Mouse (Mus musculus): Measurements from ENCODE around the gene Car15. TPM values are rescaled to one million over a fixed set of nuclear protein-coding genes. Genes with fewer than 3 reads are reported as not detected.

Car15 gene
- total and polyA plus RNA-seq, 2 experiments from 2014 or later: 1.9 to 7.0 TPM

DNA sequence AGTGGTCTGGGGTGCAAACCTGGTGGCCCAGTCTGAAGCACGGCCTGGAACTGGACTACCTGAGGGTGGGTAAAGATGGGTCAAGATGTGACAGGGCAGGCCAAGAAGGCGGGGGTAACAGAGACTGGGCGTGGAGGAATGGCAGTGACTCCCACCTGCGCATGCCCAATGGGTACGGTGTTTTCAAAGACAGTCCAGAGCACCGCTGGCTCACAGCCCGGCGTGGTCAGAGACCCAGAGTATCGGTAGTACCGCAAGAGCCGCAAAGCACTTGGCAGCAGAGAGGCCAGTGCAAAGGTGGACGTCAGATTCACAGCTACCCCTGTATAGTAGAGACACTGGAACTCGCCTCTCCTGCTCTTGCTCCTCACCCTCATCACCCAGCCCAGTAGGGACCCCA lies 2.7 kb downstream of the Car15 start:
- Histone ChIP-seq H3K9ac (replicated peaks; ENCODE audit: low read length) (no peak overlapping the region), H3K27ac (no peak overlapping the region), H3K4me2 (ENCODE audit: low read depth, low read length) (0 out of 2 replicates have a peak overlapping the region, but pooled peaks have one; percentile 85), H3K4me1 (ENCODE audit: insufficient read depth, low read length) (peaks cover 9% of the 10 kb centered on the region), H3K36me3 (ENCODE audit: insufficient read depth, low read length) (no peaks in the 10 kb centered on the region), H3K9me3 (ENCODE audit: low read length) (no peaks in the 10 kb centered on the region), H3K4me3 (ENCODE audit: low read length) (no peak overlapping the region), H3K27me3 (ENCODE audit: insufficient read depth, low read length) (peaks cover 10% of the 10 kb centered on the region; the same call in 1 of the 2 replicates)
- DNase-seq (ENCODE audit: low spot score): peak; percentile 25
- TF ChIP-seq CTCF (IDR thresholded peaks at IDR 0.05; ENCODE audit: low read depth): no peak
- no peak for ATAC-seq
- 56% methylated on average over 13 of the region's 13 CpGs for WGBS

DNA sequence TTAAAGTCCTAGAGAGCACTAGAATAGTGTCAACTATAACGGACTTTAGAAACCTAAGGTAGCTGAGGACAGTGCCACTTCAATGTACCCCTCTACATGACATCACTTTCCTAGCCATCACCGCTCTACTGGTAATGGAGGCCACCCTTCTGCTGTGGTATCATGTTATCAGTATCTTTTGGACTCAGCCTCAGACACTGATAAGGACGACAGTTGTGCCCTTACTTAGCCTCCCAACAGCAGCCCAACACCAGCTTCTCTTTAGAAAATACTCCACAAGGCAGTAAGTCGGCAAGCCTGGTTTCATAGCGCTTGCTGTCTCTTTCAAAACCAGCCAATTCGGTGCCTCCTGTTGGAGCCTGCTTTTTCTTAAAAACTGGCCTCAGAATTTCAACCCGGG lies 3.6 kb downstream of the Car15 start:
- 50% methylated on average over 7 of the region's 7 CpGs for WGBS
- Histone ChIP-seq H3K4me2 (ENCODE audit: low read depth, low read length) (peak overlapping the region; percentile 85), H3K9me3 (ENCODE audit: low read length) (no peaks in the 10 kb centered on the region), H3K9ac (replicated peaks; ENCODE audit: low read length) (peak overlapping the region; percentile 76), H3K4me3 (ENCODE audit: low read length) (peak overlapping the region; percentile 53), H3K27ac (peak overlapping the region; percentile 92), H3K27me3 (ENCODE audit: insufficient read depth, low read length) (peaks cover 14% of the 10 kb centered on the region; the same call in 1 of the 2 replicates), H3K36me3 (ENCODE audit: insufficient read depth, low read length) (no peaks in the 10 kb centered on the region), H3K4me1 (ENCODE audit: insufficient read depth, low read length) (peaks cover 9% of the 10 kb centered on the region)
- ATAC-seq (0 out of 2 replicates have a peak, but pooled peaks have one; percentile 10), DNase-seq (ENCODE audit: low spot score) (no peak)
- no peak for TF ChIP-seq CTCF (IDR thresholded peaks at IDR 0.05; ENCODE audit: low read depth)

DNA sequence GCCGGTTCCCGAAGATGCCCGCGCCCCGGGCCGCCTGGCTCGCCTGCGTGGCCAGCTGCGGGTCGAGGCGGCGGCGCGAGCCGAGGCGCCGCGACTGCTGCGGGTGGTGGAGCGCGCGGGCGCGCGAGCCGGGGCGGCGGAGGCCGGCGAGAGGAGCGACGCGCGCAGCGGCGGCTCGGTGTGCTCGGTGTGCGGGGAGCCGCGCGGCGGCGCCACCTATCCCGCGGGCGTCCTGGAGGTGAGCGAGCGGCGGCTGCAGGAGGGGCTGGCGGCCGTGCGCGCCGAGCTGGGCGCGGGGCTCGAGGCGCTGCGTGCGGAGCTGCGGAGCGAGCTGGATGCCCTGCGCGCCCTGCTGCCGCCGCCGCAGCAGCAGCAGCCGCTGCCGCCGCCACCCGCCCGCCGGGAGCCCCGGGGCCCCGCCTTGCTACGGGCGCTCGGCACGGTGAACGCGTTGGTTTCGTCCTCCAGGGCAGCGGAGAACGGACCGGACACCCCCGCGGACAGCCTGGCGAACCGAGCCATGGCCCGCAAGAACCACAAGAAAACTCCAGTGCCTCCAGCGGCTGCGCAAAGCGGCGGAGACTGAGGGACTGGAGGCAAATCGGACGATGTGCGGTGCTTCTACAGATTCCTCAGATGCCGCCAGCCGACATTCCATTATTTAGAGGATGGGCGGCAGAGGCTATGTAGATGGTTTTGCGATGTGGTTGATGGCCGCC lies 4.3 kb downstream of the Car15 start:
- ATAC-seq (peak; percentile 68), DNase-seq (ENCODE audit: low spot score) (peak; percentile 73)
- peak overlapping the region; percentile 85 for H3K4me2 ChIP-seq (ENCODE audit: low read depth, low read length)
- H3K9ac ChIP-seq (replicated peaks; ENCODE audit: low read length): peak overlapping the region; percentile 76
- H3K27me3 ChIP-seq (ENCODE audit: insufficient read depth, low read length): peaks cover 14% of the 10 kb centered on the region; the same call in 1 of the 2 replicates
- WGBS: 1% methylated on average over 73 of the region's 103 CpGs
- H3K4me1 ChIP-seq (ENCODE audit: insufficient read depth, low read length): peaks cover 9% of the 10 kb centered on the region
- H3K36me3 ChIP-seq (ENCODE audit: insufficient read depth, low read length): no peaks in the 10 kb centered on the region
- peak overlapping the region; percentile 92 for H3K27ac ChIP-seq
- TF ChIP-seq CTCF (IDR thresholded peaks at IDR 0.05; ENCODE audit: low read depth): peak; percentile 23; the same call in 1 of the 2 replicates
- no peaks in the 10 kb centered on the region for H3K9me3 ChIP-seq (ENCODE audit: low read length)
- H3K4me3 ChIP-seq (ENCODE audit: low read length): peak overlapping the region; percentile 53

DNA sequence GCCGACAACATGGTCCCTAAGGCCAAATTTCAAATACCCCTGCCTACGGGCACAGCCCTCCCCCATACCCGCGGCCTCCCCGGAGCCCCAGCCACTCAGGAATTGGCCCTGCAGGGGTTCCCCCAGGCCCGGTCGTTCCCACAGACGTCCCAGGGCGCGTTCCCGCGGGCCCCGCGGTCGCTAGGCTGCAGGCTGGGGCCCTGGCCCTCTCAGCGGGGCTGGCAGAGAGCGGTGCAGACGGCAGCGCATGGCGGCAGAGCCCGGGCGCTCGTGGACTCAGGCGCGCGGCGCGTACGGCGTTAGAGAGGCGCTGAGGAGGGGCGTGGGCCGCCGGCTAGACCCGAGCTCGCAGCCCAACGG lies 4.9 kb downstream of the Car15 start:
- Histone ChIP-seq H3K4me1 (ENCODE audit: insufficient read depth, low read length) (peaks cover 9% of the 10 kb centered on the region), H3K4me2 (ENCODE audit: low read depth, low read length) (peak overlapping the region; percentile 85), H3K4me3 (ENCODE audit: low read length) (peak overlapping the region; percentile 53), H3K9ac (replicated peaks; ENCODE audit: low read length) (peak overlapping the region; percentile 76), H3K27ac (peak overlapping the region; percentile 92), H3K27me3 (ENCODE audit: insufficient read depth, low read length) (peaks cover 14% of the 10 kb centered on the region; the same call in 1 of the 2 replicates), H3K9me3 (ENCODE audit: low read length) (no peaks in the 10 kb centered on the region), H3K36me3 (ENCODE audit: insufficient read depth, low read length) (no peaks in the 10 kb centered on the region)
- 0% methylated on average over 37 of the region's 37 CpGs for WGBS
- TF ChIP-seq CTCF (IDR thresholded peaks at IDR 0.05; ENCODE audit: low read depth): no peak
- ATAC-seq (peak; percentile 67), DNase-seq (ENCODE audit: low spot score) (peak; percentile 62)

DNA sequence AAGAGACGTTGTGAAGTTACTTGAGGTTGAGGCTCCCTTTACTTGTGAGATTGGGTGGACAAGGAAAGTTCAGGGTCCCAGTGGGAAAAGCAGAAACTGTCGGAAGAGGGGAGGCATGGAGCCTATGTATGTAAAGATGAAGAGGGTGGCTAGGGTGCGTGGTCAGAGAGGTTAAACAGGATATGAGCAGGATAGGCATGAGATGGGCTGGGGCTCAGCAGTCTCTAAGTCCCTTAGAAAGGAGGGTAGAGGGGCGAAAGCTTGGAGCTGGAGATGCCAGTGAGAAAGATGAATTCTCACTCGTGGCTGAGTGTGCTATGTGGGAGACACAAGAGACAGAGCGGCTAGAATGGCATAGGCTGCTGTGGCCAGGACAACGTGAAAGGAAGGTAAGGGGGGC lies 5.3 kb downstream of the Car15 start, which contains the start of gene B830017H08Rik:
TSS of gene B830017H08Rik (plus strand) at position 301 of the 400 bp plus-strand sequence.
- DNase-seq (ENCODE audit: low spot score) (no peak), ATAC-seq (no peak)
- Histone ChIP-seq H3K4me2 (ENCODE audit: low read depth, low read length) (peak within 1 kb of the TSS; percentile 85), H3K27ac (peak within 1 kb of the TSS; percentile 92), H3K4me1 (ENCODE audit: insufficient read depth, low read length) (peaks cover 9% of the 10 kb centered on the region), H3K9me3 (ENCODE audit: low read length) (no peaks in the 10 kb centered on the region), H3K4me3 (ENCODE audit: low read length) (peak within 1 kb of the TSS; percentile 53), H3K9ac (replicated peaks; ENCODE audit: low read length) (peak within 1 kb of the TSS; percentile 76), H3K36me3 (ENCODE audit: insufficient read depth, low read length) (no peaks in the 10 kb centered on the region), H3K27me3 (ENCODE audit: insufficient read depth, low read length) (peaks cover 14% of the 10 kb centered on the region; the same call in 1 of the 2 replicates)
- no peak for TF ChIP-seq CTCF (IDR thresholded peaks at IDR 0.05; ENCODE audit: low read depth)
- WGBS: 15% methylated on average over 7 of the region's 7 CpGs

DNA sequence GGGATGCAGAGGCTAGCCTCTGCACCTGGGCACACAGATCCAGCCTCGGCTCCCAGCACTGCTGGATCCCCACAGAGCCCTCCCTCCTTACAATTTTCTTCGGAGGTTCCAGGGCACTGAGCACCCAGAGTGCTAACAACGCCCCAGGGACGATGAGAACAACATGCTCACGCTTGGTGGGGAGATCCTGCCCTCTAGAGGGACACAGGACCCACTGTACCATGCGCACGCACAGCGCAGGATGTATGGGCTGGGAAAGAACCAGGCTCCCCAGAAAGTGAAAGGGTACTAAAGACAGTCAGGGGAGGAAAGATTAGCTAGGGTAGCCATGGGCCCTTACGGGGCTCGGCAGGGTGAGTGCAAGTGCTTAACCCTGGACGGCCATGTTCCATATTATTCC lies 6.4 kb downstream of the Car15 start:
- no peak overlapping the region for H3K27ac ChIP-seq

More for the DNA sequence above, 6.4 kb downstream of the Car15 start:
- Histone ChIP-seq H3K9me3 (ENCODE audit: low read length) (no peaks in the 10 kb centered on the region), H3K36me3 (ENCODE audit: insufficient read depth, low read length) (no peaks in the 10 kb centered on the region), H3K27me3 (ENCODE audit: insufficient read depth, low read length) (peaks cover 14% of the 10 kb centered on the region; the same call in 1 of the 2 replicates), H3K4me2 (ENCODE audit: low read depth, low read length) (no peak overlapping the region), H3K9ac (replicated peaks; ENCODE audit: low read length) (no peak overlapping the region), H3K4me1 (ENCODE audit: insufficient read depth, low read length) (peaks cover 9% of the 10 kb centered on the region), H3K4me3 (ENCODE audit: low read length) (no peak overlapping the region)
- peak; percentile 49 for TF ChIP-seq CTCF (IDR thresholded peaks at IDR 0.05; ENCODE audit: low read depth)
- ATAC-seq (no peak), DNase-seq (ENCODE audit: low spot score) (peak; percentile 54)
- 12% methylated on average over 11 of the region's 11 CpGs for WGBS

All from hindbrain, postnatal 0 days (tissue).